ENCODE assay signal across 21 mouse cellular contexts in the genomic region with DNA sequence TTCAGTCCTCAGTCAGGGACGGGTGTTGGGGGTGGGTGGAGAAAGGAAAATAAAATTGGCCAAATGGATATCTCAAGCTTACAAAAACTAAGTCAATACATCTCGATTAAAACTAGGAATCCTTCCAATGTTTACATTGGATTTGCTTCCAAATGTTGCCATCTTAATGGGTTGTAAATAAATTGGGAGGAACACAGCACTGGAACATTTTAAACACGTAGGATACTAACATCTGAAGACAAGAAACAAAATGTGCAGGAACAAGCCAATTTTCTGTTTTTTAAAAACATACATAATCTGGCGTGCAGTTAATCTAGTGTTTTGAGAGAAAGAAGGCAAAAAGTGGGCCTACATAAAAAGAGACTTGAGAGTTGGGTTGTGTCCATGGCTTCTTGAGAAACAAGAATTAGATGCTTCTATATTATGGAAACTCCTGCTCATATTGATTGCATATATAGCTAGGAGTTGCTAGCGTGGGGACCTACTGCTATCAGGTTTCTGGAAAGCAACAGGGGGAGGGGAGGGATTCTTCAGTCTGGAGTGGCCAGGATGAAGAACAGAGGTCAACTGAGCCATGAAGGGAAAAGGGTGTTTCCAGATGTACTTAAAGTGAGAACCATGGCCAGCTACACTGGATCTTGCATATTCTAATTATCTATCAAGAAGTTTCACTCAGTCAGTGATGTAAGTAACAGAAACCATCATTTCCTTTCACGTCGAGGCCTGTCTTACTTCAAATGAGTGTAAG.
A peak's percentile ranks its signal among the peaks of the same experiment; 100 is the strongest.
DNase-seq lines count a peak whose midpoint lies in the region; ATAC-seq and TF ChIP-seq lines count a peak whose summit lies in the region.
"Had no signal": no experiment of that assay in that cellular context is flagged by ENCODE, and none has a peak within 500 bp of the region (broad histone marks: within the 10 kb centered on the region; RNA-seq: fewer than 3 reads in every experiment).

No protein-coding gene starts in this region.

- H3K79me2 ChIP-seq in heart, adult 2 months (replicated peaks; ENCODE audit: control insufficient read depth, insufficient read depth, low read length), result no peaks in the 10 kb centered on the region

- no peak overlapping the region for H3K9ac ChIP-seq in heart, embryonic 15.5 days
- H3K9ac ChIP-seq in heart, adult 2 months (ENCODE audit: low read depth, low read length), result no peak overlapping the region
- H3K9ac ChIP-seq in limb, embryonic 15.5 days, result no peak overlapping the region
- H3K9ac ChIP-seq in stomach, embryonic 15.5 days, result no peak overlapping the region
- H3K9ac ChIP-seq: embryonic facial prominence, embryonic 13.5 days; hindbrain, embryonic 12.5 days; midbrain, embryonic 12.5 days; neural tube, embryonic 15.5 days had no signal

- no peak for TF ChIP-seq EP300 in heart, adult 2 months (IDR thresholded peaks at IDR 0.05; ENCODE audit: insufficient read depth, low read depth, low read length)

- H3K9me3 ChIP-seq in heart, embryonic 15.5 days (replicated peaks), result no peaks in the 10 kb centered on the region
- H3K9me3 ChIP-seq in limb, embryonic 15.5 days, result no peaks in the 10 kb centered on the region
- H3K9me3 ChIP-seq in limb, embryonic 10.5 days (replicated peaks), result no peaks in the 10 kb centered on the region
- no peaks in the 10 kb centered on the region for H3K9me3 ChIP-seq in stomach, embryonic 15.5 days
- H3K9me3 ChIP-seq: embryonic facial prominence, embryonic 13.5 days; heart, embryonic 10.5 days; hindbrain, embryonic 12.5 days; midbrain, embryonic 12.5 days; neural tube, embryonic 15.5 days had no signal

- H3K27ac ChIP-seq in heart, embryonic 15.5 days, result peak overlapping the region; percentile 53
- no peak overlapping the region for H3K27ac ChIP-seq in heart, adult 2 months
- H3K27ac ChIP-seq in limb, embryonic 15.5 days, result peak overlapping the region; percentile 7; the same call in 1 of the 2 replicates
- H3K27ac ChIP-seq in limb, embryonic 10.5 days, result no peak overlapping the region
- peak overlapping the region; percentile 65; the same call in 1 of the 2 replicates for H3K27ac ChIP-seq in stomach, embryonic 15.5 days
- H3K27ac ChIP-seq: embryonic facial prominence, embryonic 13.5 days; gastrocnemius, adult 2 months; heart, embryonic 10.5 days; hindbrain, embryonic 12.5 days; midbrain, embryonic 12.5 days; neural tube, embryonic 15.5 days had no signal

- H3K4me3 ChIP-seq in heart, embryonic 15.5 days, result no peak overlapping the region
- H3K4me3 ChIP-seq in heart, adult 2 months, result no peak overlapping the region
- no peak overlapping the region for H3K4me3 ChIP-seq in limb, embryonic 15.5 days
- no peak overlapping the region for H3K4me3 ChIP-seq in limb, embryonic 10.5 days
- no peak overlapping the region for H3K4me3 ChIP-seq in stomach, embryonic 15.5 days (replicated peaks)
- H3K4me3 ChIP-seq: embryonic facial prominence, embryonic 13.5 days; gastrocnemius, adult 2 months; heart, embryonic 10.5 days; hindbrain, embryonic 12.5 days; midbrain, embryonic 12.5 days; neural tube, embryonic 15.5 days had no signal

- no peaks in the 10 kb centered on the region for H3K36me3 ChIP-seq in heart, embryonic 15.5 days
- H3K36me3 ChIP-seq in heart, adult 2 months (ENCODE audit: control insufficient read depth, insufficient read depth, low read length), result no peaks in the 10 kb centered on the region
- H3K36me3 ChIP-seq in limb, embryonic 15.5 days, result no peaks in the 10 kb centered on the region
- H3K36me3 ChIP-seq in limb, embryonic 10.5 days, result no peaks in the 10 kb centered on the region
- no peaks in the 10 kb centered on the region for H3K36me3 ChIP-seq in stomach, embryonic 15.5 days
- H3K36me3 ChIP-seq: embryonic facial prominence, embryonic 13.5 days; heart, embryonic 10.5 days; hindbrain, embryonic 12.5 days; midbrain, embryonic 12.5 days; neural tube, embryonic 15.5 days had no signal

- TF ChIP-seq POLR2A in heart, adult 2 months (IDR thresholded peaks at IDR 0.05; ENCODE audit: insufficient read depth, low read depth, low read length), result no peak

- peaks cover 9% of the 10 kb centered on the region; the same call in 1 of the 2 replicates for H3K4me1 ChIP-seq in heart, embryonic 15.5 days (replicated peaks)
- peaks cover 2% of the 10 kb centered on the region for H3K4me1 ChIP-seq in heart, adult 2 months (ENCODE audit: control insufficient read depth, insufficient read depth, low read length)
- H3K4me1 ChIP-seq in limb, embryonic 15.5 days, result peaks cover 14% of the 10 kb centered on the region
- H3K4me1 ChIP-seq in limb, embryonic 10.5 days, result peaks cover 42% of the 10 kb centered on the region
- 0 out of 2 replicates have a peak, but pooled peaks cover 6% of the 10 kb centered on the region for H3K4me1 ChIP-seq in stomach, embryonic 15.5 days
- H3K4me1 ChIP-seq: midbrain, embryonic 12.5 days had no signal

- H3K27me3 ChIP-seq in heart, embryonic 15.5 days, result no peaks in the 10 kb centered on the region
- H3K27me3 ChIP-seq in heart, adult 2 months (ENCODE audit: control insufficient read depth, insufficient read depth, low read length), result no peaks in the 10 kb centered on the region
- H3K27me3 ChIP-seq in limb, embryonic 15.5 days, result no peaks in the 10 kb centered on the region
- H3K27me3 ChIP-seq in limb, embryonic 10.5 days (ENCODE audit: low read depth, poor library complexity, severe bottlenecking), result no peaks in the 10 kb centered on the region
- H3K27me3 ChIP-seq in stomach, embryonic 15.5 days (replicated peaks), result no peaks in the 10 kb centered on the region
- H3K27me3 ChIP-seq: embryonic facial prominence, embryonic 13.5 days; hindbrain, embryonic 12.5 days; midbrain, embryonic 12.5 days; neural tube, embryonic 15.5 days had no signal

- intact Hi-C loops in heart, adult 2 months (cut with DNase I), result no loop called here
- intact Hi-C loops in left cerebral cortex, postnatal 10 days (cut with DNase I), result no loop called here

- ATAC-seq in heart, embryonic 15.5 days (replicated peaks; ENCODE audit: insufficient number of reproducible peaks, insufficient read depth, low FRiP score, low read depth), result no peak
- no peak for ATAC-seq in limb, embryonic 15.5 days (ENCODE audit: insufficient number of reproducible peaks, low FRiP score, low TSS enrichment, low read depth)
- ATAC-seq in stomach, embryonic 15.5 days (ENCODE audit: insufficient read depth, low FRiP score, low read depth), result no peak; the same call in 1 of the 2 replicates
- ATAC-seq: forebrain, embryonic 14.5 days had no signal

- no peak for DNase-seq in heart, adult 2 months
- DNase-seq in limb, embryonic 10.5 days (ENCODE audit: low spot score), result no peak
- DNase-seq in adipocyte (ENCODE audit: low spot score), result peak; percentile 60
- no peak for DNase-seq in left cerebral cortex, postnatal 10 days (ENCODE audit: extremely low spot score in 1 of 2, low spot score in 2 of 2)
- DNase-seq: adrenal gland, postnatal 36 days; cerebellum, adult 11 months; cerebellum, postnatal 10 days; gastrocnemius, adult 2 months; heart, postnatal 14 days; kidney, adult 8-10 months; layer of hippocampus, adult 9-11 months; liver had no signal

- TF ChIP-seq CTCF in heart, adult 2 months (IDR thresholded peaks at IDR 0.05), result no peak

- H3K4me2 ChIP-seq in heart, embryonic 15.5 days, result no peak overlapping the region
- no peak overlapping the region for H3K4me2 ChIP-seq in limb, embryonic 15.5 days
- H3K4me2 ChIP-seq in stomach, embryonic 15.5 days, result no peak overlapping the region
- H3K4me2 ChIP-seq: embryonic facial prominence, embryonic 13.5 days; hindbrain, embryonic 12.5 days; midbrain, embryonic 12.5 days; neural tube, embryonic 15.5 days had no signal

- WGBS in heart, embryonic 15.5 days, result 64% methylated on average over 7 of the region's 7 CpGs
- WGBS in heart, adult 2 months, result 67% methylated on average over 7 of the region's 7 CpGs
- WGBS in limb, embryonic 15.5 days, result 64% methylated on average over 7 of the region's 7 CpGs
- 81% methylated on average over 7 of the region's 7 CpGs for WGBS in limb, embryonic 10.5 days
- WGBS in stomach, embryonic 15.5 days, result 53% methylated on average over 7 of the region's 7 CpGs

Comparison
In these comparisons a context has a peak if more than half of its experiments do, and no peak if none do; other contexts are left out.
1. H3K27ac ChIP-seq: peak in heart, embryonic 15.5 days (single experiment), limb, embryonic 15.5 days (single experiment) and stomach, embryonic 15.5 days (single experiment); none in heart, adult 2 months (single experiment) and limb, embryonic 10.5 days (single experiment).